Mouse (Mus musculus): ENCODE data around the gene Tnfrsf25. TPM values are rescaled to one million over a fixed set of nuclear protein-coding genes. Genes with fewer than 3 reads are reported as not detected.

Tnfrsf25 gene
- total RNA-seq, 1 experiment from 2014 or later, result 0.69 TPM

DNA sequence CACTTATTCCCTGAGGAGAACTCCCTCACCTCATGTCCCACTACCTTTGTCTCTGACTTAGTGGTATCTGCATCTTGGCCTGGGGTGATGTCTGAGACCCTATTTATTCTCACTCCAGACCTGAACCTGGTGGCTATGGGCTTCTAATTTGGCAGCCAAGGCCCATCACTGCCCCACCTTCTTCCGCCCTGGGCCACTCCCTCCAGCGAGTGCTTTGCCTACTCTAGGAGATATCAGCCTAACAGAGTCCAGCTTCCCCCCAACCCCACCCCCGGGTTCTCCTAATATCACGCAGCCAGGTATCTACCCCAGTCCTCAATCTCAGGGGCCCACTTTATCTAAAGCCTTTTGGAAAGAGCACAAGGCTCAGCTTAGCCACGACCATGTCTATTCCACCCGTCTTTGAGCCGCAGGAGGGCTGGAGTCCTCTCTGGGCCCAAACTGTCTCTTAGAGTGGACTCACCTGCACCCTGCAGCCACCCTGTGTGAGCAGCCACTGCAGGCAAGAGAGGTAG is 35.8 kb downstream of the Tnfrsf25 start:
- no peak for ATAC-seq (replicated peaks in 1 of 2; ENCODE audit: insufficient read depth in 1 of 2, low FRiP score in 2 of 2, low TSS enrichment in 1 of 2, low read depth in 1 of 2, poor library complexity in 2 of 2, severe bottlenecking in 2 of 2)

DNA sequence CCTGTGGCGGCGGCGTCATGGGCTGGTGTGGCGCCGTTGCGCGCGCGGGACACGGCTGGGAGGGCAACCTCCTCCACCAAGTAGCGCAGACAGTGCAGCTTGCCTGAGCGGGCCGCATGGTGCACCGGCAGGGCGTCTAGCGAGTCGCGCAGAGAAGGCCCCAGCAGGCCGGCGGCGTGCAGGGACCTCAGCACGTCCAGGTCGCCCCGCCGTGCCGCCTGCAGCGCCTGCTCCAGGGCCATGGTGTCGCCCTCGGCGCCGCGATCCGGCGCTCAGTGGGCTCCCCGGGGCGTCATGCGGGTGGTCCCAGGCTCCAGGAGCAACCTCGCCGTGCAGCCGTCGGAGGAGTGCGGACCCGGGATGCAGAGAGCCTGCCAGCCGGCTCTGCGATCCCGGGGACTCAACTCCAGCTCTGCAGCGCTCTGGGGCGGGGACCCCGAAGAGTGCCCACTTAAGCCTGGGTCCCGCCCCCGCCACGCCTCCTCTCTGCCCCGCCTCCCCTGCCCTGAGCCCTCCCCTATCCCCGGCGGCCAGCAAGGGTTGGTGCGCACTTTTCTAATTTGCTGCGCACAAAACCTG is 36.3 kb downstream of the Tnfrsf25 start, which contains the start of gene Espn:
Gene Espn, minus strand, starts transcription at position 406 of the 579 bp plus-strand sequence.
- ATAC-seq (replicated peaks in 1 of 2; ENCODE audit: insufficient read depth in 1 of 2, low FRiP score in 2 of 2, low TSS enrichment in 1 of 2, low read depth in 1 of 2, poor library complexity in 2 of 2, severe bottlenecking in 2 of 2), result peak; percentile 49 to 58

DNA sequence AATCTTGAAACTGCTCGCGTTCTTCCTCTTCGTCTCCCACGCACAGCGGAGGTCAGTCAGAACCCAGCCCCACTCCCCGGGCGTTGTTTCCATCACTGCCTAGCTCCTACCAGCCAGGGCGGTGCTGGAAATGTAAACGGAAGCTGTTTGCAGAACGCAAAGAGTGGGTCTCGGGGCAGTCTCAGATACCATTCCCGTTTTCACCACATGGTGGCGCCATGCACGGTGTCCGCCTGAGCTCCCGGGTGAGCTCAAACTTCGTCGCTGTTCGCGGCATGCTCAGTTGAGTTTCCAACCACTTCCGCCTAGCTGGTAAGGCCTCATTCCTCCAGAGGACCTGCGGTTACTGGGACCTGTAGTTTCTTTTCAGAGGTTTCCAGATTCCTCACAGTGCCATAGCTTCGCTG is 38.0 kb downstream of the Tnfrsf25 start:
- peak; percentile 83 to 85 for ATAC-seq (replicated peaks in 1 of 2; ENCODE audit: insufficient read depth in 1 of 2, low FRiP score in 2 of 2, low TSS enrichment in 1 of 2, low read depth in 1 of 2, poor library complexity in 2 of 2, severe bottlenecking in 2 of 2)

DNA sequence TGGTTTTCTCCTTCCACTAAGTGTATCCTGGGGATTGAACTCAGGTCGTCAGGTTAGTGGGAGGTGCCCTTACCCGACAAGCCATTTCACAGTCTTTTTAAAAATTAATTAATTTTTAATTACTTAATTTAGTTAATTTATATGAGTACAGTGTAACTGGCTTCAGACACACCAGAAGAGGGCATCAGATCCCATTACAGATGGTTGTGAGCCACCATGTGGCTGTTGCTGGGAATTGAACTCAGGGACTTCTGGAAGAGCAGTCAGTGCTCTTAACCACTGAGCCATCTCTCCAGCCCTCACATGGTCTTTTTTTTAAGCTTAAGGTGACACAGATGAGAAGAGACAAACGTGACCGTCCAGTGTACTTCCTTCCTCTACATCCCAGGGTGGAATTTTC is 39.3 kb downstream of the Tnfrsf25 start:
- no peak for ATAC-seq (replicated peaks in 1 of 2; ENCODE audit: insufficient read depth in 1 of 2, low FRiP score in 2 of 2, low TSS enrichment in 1 of 2, low read depth in 1 of 2, poor library complexity in 2 of 2, severe bottlenecking in 2 of 2)

DNA sequence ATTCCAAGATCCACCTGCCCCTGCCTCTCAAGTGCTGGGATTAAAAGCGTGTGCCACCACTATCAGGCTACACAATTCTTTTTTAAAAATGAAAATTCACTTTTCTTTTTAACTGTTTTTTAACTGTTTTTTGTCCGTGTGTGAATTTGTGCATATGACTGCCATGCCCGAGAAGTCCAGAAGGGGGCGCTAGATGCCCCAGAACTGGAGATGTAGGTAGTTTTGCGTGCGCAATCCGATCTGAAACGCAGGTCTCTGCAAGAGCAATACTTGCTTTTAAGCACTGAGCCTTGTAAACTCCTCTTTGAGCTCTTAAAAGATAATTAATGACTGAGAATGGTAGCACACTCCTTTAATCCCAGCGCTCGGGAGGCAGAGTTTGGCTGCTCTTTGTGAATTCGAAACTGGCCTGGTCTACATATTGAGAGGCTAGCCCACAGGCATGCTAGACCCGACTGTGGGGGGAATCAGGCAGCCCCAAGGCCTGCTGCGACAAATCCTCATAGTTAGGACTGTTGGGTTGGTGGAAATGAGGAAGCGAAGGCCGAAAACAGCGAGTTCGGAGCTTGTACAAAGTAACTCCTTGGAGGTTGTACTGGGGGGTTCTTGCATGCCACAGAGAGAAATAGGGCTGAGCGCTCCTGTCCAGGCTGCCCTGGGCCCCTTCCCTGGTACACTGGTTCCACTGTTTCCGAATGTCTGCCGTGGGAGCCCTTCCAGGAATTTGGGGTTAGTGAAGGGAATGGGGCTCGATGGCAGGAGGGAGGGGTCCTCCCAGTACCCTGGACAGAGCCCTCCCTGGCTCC is 42.2 kb downstream of the Tnfrsf25 start:
- no peak; a peak in 1 of 4 replicates for ATAC-seq (replicated peaks in 1 of 2; ENCODE audit: insufficient read depth in 1 of 2, low FRiP score in 2 of 2, low TSS enrichment in 1 of 2, low read depth in 1 of 2, poor library complexity in 2 of 2, severe bottlenecking in 2 of 2)

DNA sequence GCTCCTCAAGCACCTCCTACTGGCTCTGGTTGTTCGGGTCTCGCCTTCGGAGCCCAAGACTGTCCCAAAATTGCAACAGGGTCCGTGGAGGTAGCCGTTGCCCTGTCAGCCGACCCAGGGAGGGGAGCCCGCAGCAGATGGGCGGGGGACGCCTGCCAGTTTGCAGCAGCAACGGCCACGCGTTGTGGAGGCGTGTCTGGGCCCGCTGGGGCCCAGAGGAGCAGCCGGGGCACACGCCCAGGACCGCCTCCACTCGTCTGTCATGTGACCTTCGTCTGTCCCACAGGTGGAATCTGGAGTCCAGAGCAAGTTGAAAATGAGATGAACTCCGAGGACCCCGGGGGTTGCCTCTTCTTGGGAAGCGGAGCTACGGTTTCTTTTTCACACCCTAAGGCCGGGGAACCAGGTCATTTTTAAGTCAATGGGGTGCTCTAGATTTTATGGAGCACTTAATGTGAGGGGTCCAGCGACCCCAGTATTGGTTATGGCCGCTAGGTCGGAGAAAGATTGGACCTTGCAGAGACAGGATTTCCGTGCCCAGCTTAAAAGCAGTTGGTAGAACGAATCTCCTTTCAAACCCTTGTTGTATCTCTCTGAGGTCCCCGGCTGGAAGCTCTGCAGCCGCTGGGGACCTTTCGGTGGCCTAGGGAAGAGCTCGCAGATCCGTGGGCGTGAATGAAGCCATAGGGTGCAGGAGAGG is 43.0 kb downstream of the Tnfrsf25 start, which contains the start of gene Hes2:
Gene Hes2, plus strand, starts transcription at position 283 of the 700 bp plus-strand sequence.
- ATAC-seq (replicated peaks in 1 of 2; ENCODE audit: insufficient read depth in 1 of 2, low FRiP score in 2 of 2, low TSS enrichment in 1 of 2, low read depth in 1 of 2, poor library complexity in 2 of 2, severe bottlenecking in 2 of 2), result 0 out of 4 replicates have a peak, but pooled peaks have one; percentile 3 to 6

DNA sequence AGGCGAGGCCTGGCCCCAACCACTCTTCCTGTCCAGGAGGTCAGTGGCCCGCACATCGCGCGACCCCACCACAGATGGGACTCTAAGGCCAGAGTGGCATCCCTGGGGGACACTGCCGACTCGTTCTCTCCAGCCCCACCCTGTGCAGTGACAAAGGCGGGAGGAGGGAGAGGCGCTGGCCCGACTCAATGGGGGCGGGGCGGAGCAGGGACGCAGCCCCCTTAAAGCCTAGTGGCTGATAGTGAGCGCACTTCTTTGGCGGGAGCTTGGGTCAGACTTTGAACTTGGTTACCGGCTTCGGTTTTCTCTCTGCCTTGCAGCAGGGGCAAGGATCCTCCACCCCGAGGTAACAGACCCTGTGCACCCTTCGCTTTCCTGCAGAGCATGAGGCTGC is 43.5 kb downstream of the Tnfrsf25 start:
- ATAC-seq (replicated peaks in 1 of 2; ENCODE audit: insufficient read depth in 1 of 2, low FRiP score in 2 of 2, low TSS enrichment in 1 of 2, low read depth in 1 of 2, poor library complexity in 2 of 2, severe bottlenecking in 2 of 2), result 0 out of 4 replicates have a peak, but pooled peaks have one; percentile 17 to 29

DNA sequence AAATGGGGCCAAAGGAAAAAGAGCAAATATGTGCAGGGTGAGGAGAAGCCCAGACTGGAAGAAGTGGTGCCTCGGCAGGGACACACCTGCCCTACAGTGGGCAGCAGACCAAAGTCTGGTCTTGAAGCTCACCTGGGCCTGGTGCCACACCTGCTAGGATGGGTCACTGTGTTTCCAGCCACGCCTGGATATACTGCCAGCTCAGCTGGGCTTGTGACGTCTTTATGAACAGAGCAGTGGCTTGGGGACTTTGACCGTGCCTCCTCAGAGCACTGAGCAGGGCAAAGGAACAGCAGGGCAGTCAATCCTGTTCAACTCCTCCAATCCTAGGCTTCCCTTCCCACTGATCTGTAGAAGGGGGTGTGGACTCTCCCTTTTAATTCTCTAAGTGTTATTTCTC is 45.0 kb downstream of the Tnfrsf25 start:
- no peak for ATAC-seq (replicated peaks in 1 of 2; ENCODE audit: insufficient read depth in 1 of 2, low FRiP score in 2 of 2, low TSS enrichment in 1 of 2, low read depth in 1 of 2, poor library complexity in 2 of 2, severe bottlenecking in 2 of 2)

DNA sequence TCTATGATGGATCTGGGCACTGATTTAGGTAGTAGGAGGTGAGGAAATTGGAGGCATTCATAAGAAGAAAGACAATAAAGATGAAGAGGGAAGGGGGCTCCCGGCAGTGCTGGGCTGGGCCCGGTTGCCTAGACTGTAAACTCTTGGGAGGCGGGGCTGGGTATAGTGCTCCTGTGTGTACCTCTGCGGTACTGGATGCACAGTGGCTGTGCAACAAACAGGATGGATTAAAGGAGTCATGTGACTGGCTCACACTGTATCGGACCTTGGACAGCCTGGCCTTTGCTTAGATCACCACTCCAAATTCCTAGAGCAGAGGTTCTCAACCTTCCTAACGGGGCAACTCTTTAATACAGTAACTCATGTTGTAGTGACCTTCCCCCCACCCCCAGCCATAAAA is 45.9 kb downstream of the Tnfrsf25 start:
- no peak for ATAC-seq (replicated peaks in 1 of 2; ENCODE audit: insufficient read depth in 1 of 2, low FRiP score in 2 of 2, low TSS enrichment in 1 of 2, low read depth in 1 of 2, poor library complexity in 2 of 2, severe bottlenecking in 2 of 2)

DNA sequence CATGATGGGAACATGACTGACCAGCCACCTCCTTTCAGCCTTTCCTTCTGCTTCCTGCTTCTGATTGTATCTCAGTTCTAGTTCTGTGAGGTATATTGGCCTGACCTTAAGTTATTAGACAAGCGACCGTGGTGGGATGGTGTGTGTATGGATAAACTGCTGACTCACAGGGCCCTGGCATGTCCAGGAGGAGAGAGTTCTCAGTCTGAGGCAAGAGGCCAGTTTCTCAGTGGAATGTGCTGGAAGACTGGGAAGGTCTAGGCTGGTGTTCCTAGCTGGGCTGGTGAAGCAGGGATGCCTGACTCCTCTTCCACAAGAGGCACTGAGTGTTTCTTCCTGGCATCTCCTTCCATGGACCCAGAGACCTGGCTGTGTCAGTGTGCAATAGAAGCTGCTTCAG is 47.0 kb downstream of the Tnfrsf25 start:
- ATAC-seq (replicated peaks in 1 of 2; ENCODE audit: insufficient read depth in 1 of 2, low FRiP score in 2 of 2, low TSS enrichment in 1 of 2, low read depth in 1 of 2, poor library complexity in 2 of 2, severe bottlenecking in 2 of 2), result no peak

DNA sequence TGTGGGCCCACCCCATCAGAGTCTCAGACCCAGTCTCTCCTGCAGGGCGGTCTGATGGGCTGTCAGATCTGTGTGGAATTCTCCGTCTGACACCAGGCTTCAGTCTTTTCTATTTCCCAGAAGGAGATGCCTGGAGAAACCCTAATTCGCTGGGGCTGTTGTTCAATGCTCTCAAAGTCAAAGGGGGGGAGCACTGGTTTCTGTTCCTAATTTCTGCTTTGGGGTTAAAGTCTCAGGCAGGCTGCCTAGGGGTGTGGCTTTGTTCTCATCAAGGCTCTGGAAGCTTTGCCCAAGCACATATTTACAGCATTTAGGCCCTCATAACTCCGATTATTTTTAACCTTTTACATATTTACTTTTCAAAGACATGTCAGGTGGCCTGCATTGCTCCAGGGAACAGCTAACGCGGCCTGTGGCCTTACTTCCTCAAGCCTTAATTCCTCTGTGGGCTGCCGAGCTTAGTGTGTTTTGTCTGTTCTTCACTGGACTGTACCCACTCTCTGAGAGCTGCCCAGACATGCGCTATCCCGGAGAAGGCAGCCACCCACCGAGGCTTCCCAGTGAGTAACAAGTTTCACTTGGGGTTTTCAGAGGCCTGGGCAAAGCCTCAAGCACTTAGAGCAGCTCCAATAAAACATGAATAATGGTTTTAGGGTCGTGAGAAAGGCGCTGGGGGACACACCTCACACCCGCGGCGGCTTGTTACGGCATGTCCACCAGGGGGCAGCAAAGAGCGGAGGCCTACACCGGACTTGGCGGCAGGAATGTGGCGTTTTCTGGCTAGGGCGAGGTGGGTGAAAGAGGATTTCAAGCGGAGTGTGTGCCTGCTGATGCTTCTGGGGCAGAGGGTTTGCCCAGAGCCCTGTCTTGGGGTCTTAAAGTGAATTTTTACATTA is 49.5 kb downstream of the Tnfrsf25 start:
- ATAC-seq (replicated peaks in 1 of 2; ENCODE audit: insufficient read depth in 1 of 2, low FRiP score in 2 of 2, low TSS enrichment in 1 of 2, low read depth in 1 of 2, poor library complexity in 2 of 2, severe bottlenecking in 2 of 2), result peak; percentile 72 to 74

DNA sequence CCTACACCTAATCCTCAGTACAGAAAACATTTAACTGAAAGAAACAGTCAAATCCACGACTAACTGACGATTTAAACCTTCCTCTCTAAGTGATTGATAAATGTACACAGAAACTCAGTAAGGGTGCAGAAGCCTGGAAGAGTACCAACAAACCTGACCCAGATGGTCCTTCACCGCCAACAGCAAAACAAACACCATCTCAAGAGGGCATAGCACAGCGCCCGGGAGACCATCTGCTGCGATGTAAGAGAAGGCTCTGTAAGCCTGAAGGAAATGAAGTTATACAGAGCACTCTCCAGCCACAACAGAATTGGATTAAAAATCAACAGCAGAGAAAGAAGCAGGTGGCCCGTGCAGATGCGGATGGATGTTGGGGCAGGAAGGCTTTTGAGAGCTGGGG is 52.3 kb downstream of the Tnfrsf25 start:
- ATAC-seq (replicated peaks in 1 of 2; ENCODE audit: insufficient read depth in 1 of 2, low FRiP score in 2 of 2, low TSS enrichment in 1 of 2, low read depth in 1 of 2, poor library complexity in 2 of 2, severe bottlenecking in 2 of 2), result no peak

DNA sequence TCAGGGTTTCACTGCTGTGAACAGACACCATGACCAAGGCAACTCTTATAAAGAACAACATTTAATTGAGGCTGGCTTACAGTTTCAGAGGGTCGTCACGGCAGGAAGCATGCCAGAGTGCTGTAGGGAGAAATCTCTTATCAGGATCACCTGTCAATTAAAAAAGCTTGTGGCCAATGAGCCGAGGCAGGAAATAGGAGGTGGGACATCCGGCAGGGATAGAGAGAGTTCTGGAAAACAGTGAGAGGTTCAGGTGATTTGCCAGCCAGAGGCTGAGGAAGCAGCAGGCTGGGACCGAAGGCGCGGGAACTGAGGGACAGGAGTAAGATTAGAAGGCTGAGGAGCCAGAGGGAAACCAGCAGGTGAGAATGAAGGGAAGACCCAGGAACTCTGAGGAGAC is 53.4 kb downstream of the Tnfrsf25 start:
- no peak for ATAC-seq (replicated peaks in 1 of 2; ENCODE audit: insufficient read depth in 1 of 2, low FRiP score in 2 of 2, low TSS enrichment in 1 of 2, low read depth in 1 of 2, poor library complexity in 2 of 2, severe bottlenecking in 2 of 2)

Other genes with a start within 250 kb of the Tnfrsf25 start
- gene Dnajc11, start 182.2 kb upstream of the Tnfrsf25 start, total RNA-seq (2017), result 47.3 and 83.1 TPM in 2 replicates
- 13.5 and 14.5 TPM in 2 replicates for gene Thap3, start 126.9 kb upstream of the Tnfrsf25 start, total RNA-seq (2017)
- gene Phf13, start 119.7 kb upstream of the Tnfrsf25 start, total RNA-seq (2017), result 6.2 and 6.4 TPM in 2 replicates
- 7.4 and 9.3 TPM in 2 replicates for gene Klhl21, start 107.1 kb upstream of the Tnfrsf25 start, total RNA-seq (2017)
- 9.0 and 11.2 TPM in 2 replicates for gene Zbtb48, start 88.3 kb upstream of the Tnfrsf25 start, total RNA-seq (2017)
- gene Tas1r1, start 77.4 kb upstream of the Tnfrsf25 start, total RNA-seq (2017), result 1.5 and 4.8 TPM in 2 replicates
- 24.8 and 27.0 TPM in 2 replicates for gene Nol9, start 76.6 kb upstream of the Tnfrsf25 start, total RNA-seq (2017)
- gene Plekhg5, start 43.4 kb upstream of the Tnfrsf25 start, total RNA-seq (2017), result 3.8 and 3.9 TPM in 2 replicates
- 0.89 and 1.6 TPM in 2 replicates for gene Espn, start 36.4 kb downstream of the Tnfrsf25 start, total RNA-seq (2017)
- gene Hes2, start 42.9 kb downstream of the Tnfrsf25 start, total RNA-seq (2017), result not detected in 2 replicates
- gene Acot7, start 62.2 kb downstream of the Tnfrsf25 start, total RNA-seq (2017), result 66.4 and 72.7 TPM in 2 replicates
- gene Gpr153, start 158.3 kb downstream of the Tnfrsf25 start, total RNA-seq (2017), result not detected in 2 replicates
- not detected in 2 replicates for gene Hes3, start 175.7 kb downstream of the Tnfrsf25 start, total RNA-seq (2017)
- 16.8 and 19.4 TPM in 2 replicates for gene Icmt, start 181.3 kb downstream of the Tnfrsf25 start, total RNA-seq (2017)
- 0.35 TPM in 1 of 2 replicates, not detected in the other for gene Rnf207, start 203.1 kb downstream of the Tnfrsf25 start, total RNA-seq (2017)
- 2,451 and 4,877 TPM in 2 replicates for gene Rpl22, start 209.8 kb downstream of the Tnfrsf25 start, total RNA-seq (2017)
- 0.20 TPM in 1 of 2 replicates, not detected in the other for gene Chd5, start 222.7 kb downstream of the Tnfrsf25 start, total RNA-seq (2017)